Mouse (Mus musculus) lung, embryonic 15.5 days (tissue): ENCODE data around the gene Abcc1. TPM values are rescaled to one million over a fixed set of nuclear protein-coding genes. Genes with fewer than 3 reads are reported as not detected.

Experiments used
- ATAC-seq: fragments of 200-750 bp; cut with Nextera tagmentation; 2 replicates; pipeline ENCODE4 v1.8.0; 2017; ENCODE audit warnings: moderate number of reproducible peaks, borderline replicate concordance; ENCODE audit not compliant: low FRiP score, low TSS enrichment; ENCODE audit errors: extremely low read depth
- H3K27ac ChIP-seq: fragments of 300-500 bp; sonication (generic); 2 replicates; pipeline ENCODE4 v1.5.1; 2015; ENCODE audit warnings: moderate library complexity, mild to moderate bottlenecking, inconsistent platforms
- H3K27me3 ChIP-seq: fragments of 300-500 bp; sonication (generic); 2 replicates; pipeline ENCODE4 v1.6.1; 2015; ENCODE audit warnings: inconsistent platforms
- H3K36me3 ChIP-seq: fragments of 300-500 bp; sonication (generic); 2 replicates; pipeline ENCODE4 v1.6.1; 2015; ENCODE audit warnings: inconsistent platforms
- H3K4me1 ChIP-seq: fragments of 300-500 bp; sonication (generic); 2 replicates; pipeline ENCODE4 v1.6.1; 2015; ENCODE audit warnings: inconsistent platforms
- H3K4me2 ChIP-seq: fragments of 300-500 bp; sonication (generic); 2 replicates; pipeline ENCODE4 v1.6.1; 2015; ENCODE audit warnings: inconsistent platforms, mild to moderate bottlenecking, moderate library complexity
- H3K4me3 ChIP-seq: fragments of 300-500 bp; sonication (generic); 2 replicates; pipeline ENCODE4 v1.5.1; 2015; ENCODE audit warnings: mild to moderate bottlenecking, inconsistent platforms
- H3K9ac ChIP-seq: fragments of 300-500 bp; sonication (generic); 2 replicates; pipeline ENCODE4 v1.6.1; 2015; ENCODE audit warnings: inconsistent platforms
- H3K9me3 ChIP-seq: fragments of 300-500 bp; sonication (generic); 2 replicates; pipeline ENCODE4 v1.6.1; 2016; ENCODE audit warnings: inconsistent platforms
- WGBS: fragments of 180-500 bp; shearing (Covaris S2); methylation state at CpG from one replicate; pipeline ENCODE4 v1.1.7; 2015; 5-methylcytosine and 5-hydroxymethylcytosine counted together
- polyA plus RNA-seq: library from polyadenylated mRNA; unstranded; fragments of >200 nt; fragmentation: Nextera tagmentation; extraction: Ambion mirVana; gene quantifications from 2 replicates; pipeline ENCODE4 v1.2.1, GENCODE M21; 2015

The Abcc1 gene
- polyA plus RNA-seq, 1 experiment from 2014 or later: 11.4 TPM

- H3K9ac ChIP-seq: no peak overlapping the region
- H3K4me3 ChIP-seq: no peak overlapping the region
- H3K27ac ChIP-seq: no peak overlapping the region
- H3K9me3 ChIP-seq: no peaks in the 10 kb centered on the region
- H3K27me3 ChIP-seq: no peaks in the 10 kb centered on the region
- H3K4me1 ChIP-seq: peaks cover 6% of the 10 kb centered on the region; the same call in 1 of the 2 replicates
- 57% methylated on average over 5 of the region's 5 CpGs for WGBS
- no peak for ATAC-seq
- no peak overlapping the region for H3K4me2 ChIP-seq
- no peaks in the 10 kb centered on the region for H3K36me3 ChIP-seq
Measured at GRCm38 (mm10) chr16:14378654-14379053, 17.3 kb downstream of the Abcc1 start.

GRCm38 (mm10) chr16:14379888-14380287 is 18.5 kb downstream of the Abcc1 start:
- WGBS: 84% methylated on average over 7 of the region's 7 CpGs
- Histone ChIP-seq H3K9me3 (no peaks in the 10 kb centered on the region), H3K4me1 (peaks cover 6% of the 10 kb centered on the region; the same call in 1 of the 2 replicates), H3K27me3 (no peaks in the 10 kb centered on the region), H3K27ac (no peak overlapping the region), H3K4me3 (no peak overlapping the region), H3K4me2 (no peak overlapping the region), H3K36me3 (no peaks in the 10 kb centered on the region), H3K9ac (no peak overlapping the region)
- no peak for ATAC-seq

- Histone ChIP-seq H3K9ac (no peak overlapping the region), H3K4me2 (no peak overlapping the region), H3K4me1 (peaks cover 6% of the 10 kb centered on the region; the same call in 1 of the 2 replicates), H3K36me3 (no peaks in the 10 kb centered on the region), H3K9me3 (no peaks in the 10 kb centered on the region), H3K27ac (no peak overlapping the region), H3K4me3 (no peak overlapping the region), H3K27me3 (no peaks in the 10 kb centered on the region)
- ATAC-seq: no peak
Measured at GRCm38 (mm10) chr16:14381061-14381665, 19.8 kb downstream of the Abcc1 start.

- 92% methylated on average over 4 of the region's 4 CpGs for WGBS
- ATAC-seq: no peak
- Histone ChIP-seq H3K9me3 (no peaks in the 10 kb centered on the region), H3K27me3 (no peaks in the 10 kb centered on the region), H3K4me3 (no peak overlapping the region), H3K4me1 (no peaks in the 10 kb centered on the region), H3K9ac (no peak overlapping the region), H3K27ac (no peak overlapping the region), H3K36me3 (no peaks in the 10 kb centered on the region; the same call in 1 of the 2 replicates), H3K4me2 (no peak overlapping the region)
Measured at GRCm38 (mm10) chr16:14399303-14399702, 37.9 kb downstream of the Abcc1 start.

- H3K27ac ChIP-seq: no peak overlapping the region
- no peaks in the 10 kb centered on the region for H3K9me3 ChIP-seq
- ATAC-seq: no peak
- H3K4me1 ChIP-seq: no peaks in the 10 kb centered on the region
- H3K4me3 ChIP-seq: no peak overlapping the region
- H3K27me3 ChIP-seq: no peaks in the 10 kb centered on the region
- H3K9ac ChIP-seq: no peak overlapping the region
- 89% methylated on average over 2 of the region's 2 CpGs for WGBS
- no peak overlapping the region for H3K4me2 ChIP-seq
- H3K36me3 ChIP-seq: peaks cover 14% of the 10 kb centered on the region; the same call in 1 of the 2 replicates
Measured at GRCm38 (mm10) chr16:14403507-14403906, 42.1 kb downstream of the Abcc1 start.

- H3K9ac ChIP-seq: no peak overlapping the region
- no peak for ATAC-seq
- WGBS: 90% methylated on average over 6 of the region's 6 CpGs
- peaks cover 16% of the 10 kb centered on the region; the same call in 1 of the 2 replicates for H3K36me3 ChIP-seq
- H3K4me3 ChIP-seq: no peak overlapping the region
- no peaks in the 10 kb centered on the region for H3K4me1 ChIP-seq
- no peaks in the 10 kb centered on the region for H3K27me3 ChIP-seq
- H3K9me3 ChIP-seq: no peaks in the 10 kb centered on the region
- H3K27ac ChIP-seq: no peak overlapping the region
- no peak overlapping the region for H3K4me2 ChIP-seq
Measured at GRCm38 (mm10) chr16:14405636-14406035, 44.3 kb downstream of the Abcc1 start.

GRCm38 (mm10) chr16:14409124-14409523 is 47.8 kb downstream of the Abcc1 start:
- no peaks in the 10 kb centered on the region for H3K9me3 ChIP-seq
- H3K4me3 ChIP-seq: no peak overlapping the region
- no peak for ATAC-seq
- H3K36me3 ChIP-seq: peaks cover 27% of the 10 kb centered on the region; the same call in 1 of the 2 replicates
- H3K27me3 ChIP-seq: no peaks in the 10 kb centered on the region
- H3K4me2 ChIP-seq: no peak overlapping the region
- WGBS: 95% methylated on average over 2 of the region's 2 CpGs
- H3K27ac ChIP-seq: no peak overlapping the region
- H3K9ac ChIP-seq: no peak overlapping the region
- H3K4me1 ChIP-seq: no peaks in the 10 kb centered on the region

- Histone ChIP-seq H3K4me3 (no peak overlapping the region), H3K36me3 (peaks cover 27% of the 10 kb centered on the region; the same call in 1 of the 2 replicates), H3K4me2 (no peak overlapping the region), H3K9me3 (no peaks in the 10 kb centered on the region), H3K27ac (no peak overlapping the region), H3K27me3 (no peaks in the 10 kb centered on the region), H3K9ac (no peak overlapping the region), H3K4me1 (no peaks in the 10 kb centered on the region)
- ATAC-seq: no peak
- WGBS: 83% methylated on average over 3 of the region's 3 CpGs
Measured at GRCm38 (mm10) chr16:14409776-14410175, 48.4 kb downstream of the Abcc1 start.

GRCm38 (mm10) chr16:14410611-14411010 is 49.3 kb downstream of the Abcc1 start:
- ATAC-seq: no peak
- H3K4me1 ChIP-seq: no peaks in the 10 kb centered on the region
- no peaks in the 10 kb centered on the region for H3K27me3 ChIP-seq
- no peaks in the 10 kb centered on the region for H3K9me3 ChIP-seq
- H3K4me2 ChIP-seq: no peak overlapping the region
- no peak overlapping the region for H3K4me3 ChIP-seq
- no peak overlapping the region for H3K9ac ChIP-seq
- WGBS: 92% methylated on average over 7 of the region's 7 CpGs
- H3K36me3 ChIP-seq: peaks cover 27% of the 10 kb centered on the region; the same call in 1 of the 2 replicates
- no peak overlapping the region for H3K27ac ChIP-seq

- Histone ChIP-seq H3K36me3 (peaks cover 24% of the 10 kb centered on the region; the same call in 1 of the 2 replicates), H3K9ac (no peak overlapping the region), H3K27ac (no peak overlapping the region), H3K4me2 (no peak overlapping the region), H3K9me3 (no peaks in the 10 kb centered on the region), H3K4me1 (no peaks in the 10 kb centered on the region), H3K4me3 (no peak overlapping the region), H3K27me3 (no peaks in the 10 kb centered on the region)
- WGBS: 87% methylated on average over 7 of the region's 7 CpGs
- no peak for ATAC-seq
Measured at GRCm38 (mm10) chr16:14411156-14411555, 49.8 kb downstream of the Abcc1 start.

GRCm38 (mm10) chr16:14412551-14412950 is 51.2 kb downstream of the Abcc1 start:
- Histone ChIP-seq H3K27me3 (no peaks in the 10 kb centered on the region), H3K4me1 (no peaks in the 10 kb centered on the region), H3K36me3 (peaks cover 16% of the 10 kb centered on the region; the same call in 1 of the 2 replicates), H3K9ac (no peak overlapping the region), H3K27ac (no peak overlapping the region), H3K4me3 (no peak overlapping the region), H3K9me3 (no peaks in the 10 kb centered on the region), H3K4me2 (no peak overlapping the region)
- no peak for ATAC-seq
- WGBS: 93% methylated on average over 5 of the region's 5 CpGs

- Histone ChIP-seq H3K4me1 (no peaks in the 10 kb centered on the region), H3K36me3 (peaks cover 12% of the 10 kb centered on the region; the same call in 1 of the 2 replicates), H3K9me3 (no peaks in the 10 kb centered on the region), H3K27ac (no peak overlapping the region), H3K4me2 (no peak overlapping the region), H3K4me3 (no peak overlapping the region), H3K9ac (no peak overlapping the region), H3K27me3 (no peaks in the 10 kb centered on the region)
- no peak for ATAC-seq
- WGBS: 91% methylated on average over 9 of the region's 9 CpGs
Measured at GRCm38 (mm10) chr16:14415206-14415605, 53.8 kb downstream of the Abcc1 start.
